Mouse (Mus musculus) cerebellum, adult 9-11 months (tissue): ENCODE results near the gene Crym.

Experiments used
- DNase-seq: peaks from one replicate; pipeline ENCODE4 v3.0.0; 2022

The Crym gene

DNA sequence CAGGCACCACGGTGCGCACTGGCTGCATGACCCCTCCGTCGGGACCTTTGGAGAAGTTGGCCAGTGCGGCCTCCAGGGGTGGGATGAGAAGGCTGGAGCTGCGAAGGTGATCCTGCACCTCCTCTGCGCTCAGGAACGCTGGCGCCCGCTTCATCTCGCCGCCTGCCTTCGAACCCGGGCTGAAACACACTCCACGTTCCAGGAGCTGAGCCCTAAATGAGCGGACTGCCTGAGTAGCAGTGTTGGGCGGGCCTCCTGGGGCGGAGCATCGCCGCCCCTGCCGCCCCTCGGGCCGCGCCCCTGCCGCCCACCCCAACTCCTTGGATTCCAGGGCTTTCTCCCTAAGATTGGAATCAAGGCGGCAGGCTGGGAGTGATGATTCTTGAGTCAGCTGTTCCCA lies at the start of gene Crym:
Gene Crym, minus strand, starts transcription at position 341 of the 400 bp plus-strand sequence.
- no peak for DNase-seq

DNA sequence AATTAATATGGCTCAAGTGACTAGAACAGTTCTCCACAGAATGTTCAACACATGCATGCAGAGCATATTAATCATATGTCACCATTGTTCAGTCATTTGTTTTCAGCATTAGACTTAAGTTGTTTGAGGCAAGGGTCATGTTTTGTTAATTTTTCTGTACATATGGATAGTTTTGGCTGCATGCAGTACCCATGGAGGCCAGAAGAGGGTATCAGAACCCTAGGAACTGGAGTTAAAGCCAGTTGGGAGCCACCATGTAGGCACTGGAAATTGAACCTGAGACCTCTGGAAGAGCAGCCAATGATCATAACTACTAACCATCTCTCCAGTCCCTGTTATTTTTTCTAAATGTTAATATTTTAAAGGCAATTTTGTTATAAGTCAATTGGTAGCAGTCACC lies 39.2 kb upstream of the Crym start:
- DNase-seq: no peak

DNA sequence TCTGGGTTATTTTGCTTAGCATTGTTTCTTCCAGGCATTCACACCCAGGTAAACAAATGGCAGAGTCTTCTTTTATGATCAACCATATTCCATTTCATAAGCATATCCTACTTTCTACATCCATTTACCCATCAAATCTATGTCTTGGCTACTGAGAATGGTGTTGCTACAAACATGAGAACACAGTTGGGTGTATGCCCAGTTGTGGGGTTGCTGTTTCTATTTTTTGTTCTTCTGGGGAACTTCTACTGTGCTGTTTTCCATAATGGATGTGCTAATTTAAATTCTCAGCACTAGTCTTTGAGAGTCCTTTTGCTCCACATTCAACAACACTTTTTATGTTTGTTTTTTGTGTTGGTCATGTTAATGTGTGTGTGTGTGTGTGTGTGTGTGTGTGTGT lies 26.6 kb upstream of the Crym start:
- no peak for DNase-seq

DNA sequence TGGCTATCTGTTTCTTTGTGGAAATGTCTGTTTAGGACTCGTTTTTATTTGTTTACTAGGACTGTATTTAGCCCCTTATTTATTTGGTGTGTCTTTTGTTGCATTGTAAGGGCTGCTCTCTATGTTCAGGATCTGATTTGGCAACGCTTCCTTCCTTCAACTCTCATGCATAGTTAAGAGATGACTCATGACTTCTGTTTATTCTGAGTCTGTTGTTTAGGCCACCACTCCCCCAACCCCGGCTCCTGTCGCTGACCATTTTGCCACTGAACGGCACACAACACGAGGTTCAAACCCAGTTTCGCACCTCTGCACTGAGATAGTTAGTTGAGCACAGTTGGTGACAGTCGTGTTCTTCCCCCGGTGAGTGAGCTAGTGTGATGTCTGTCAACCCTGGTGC lies 4.1 kb upstream of the Crym start:
- no peak for DNase-seq

DNA sequence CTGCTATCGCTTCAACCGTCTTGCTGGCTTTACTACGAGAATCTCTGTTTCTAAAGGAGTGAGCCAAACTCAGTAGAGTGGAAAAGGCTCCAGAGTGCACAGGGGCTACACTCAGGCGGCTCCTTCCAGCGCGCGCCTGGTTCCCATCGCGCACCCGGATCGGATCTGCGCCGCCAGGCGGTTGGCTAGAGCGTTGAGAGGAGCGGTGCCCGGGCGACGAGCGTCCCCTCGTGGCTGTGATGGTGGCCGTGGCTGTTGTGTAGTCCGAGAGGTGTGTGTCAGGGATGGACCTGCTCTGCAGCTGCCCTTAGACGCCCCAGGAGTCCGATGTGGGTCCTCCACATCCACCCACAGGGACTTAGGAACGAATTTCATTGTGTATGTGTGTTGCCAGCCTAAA lies 1.9 kb upstream of the Crym start, which contains the start of gene Abca14:
Gene Abca14, plus strand, starts transcription at position 173 of the 400 bp plus-strand sequence.
- peak; percentile 71 for DNase-seq

DNA sequence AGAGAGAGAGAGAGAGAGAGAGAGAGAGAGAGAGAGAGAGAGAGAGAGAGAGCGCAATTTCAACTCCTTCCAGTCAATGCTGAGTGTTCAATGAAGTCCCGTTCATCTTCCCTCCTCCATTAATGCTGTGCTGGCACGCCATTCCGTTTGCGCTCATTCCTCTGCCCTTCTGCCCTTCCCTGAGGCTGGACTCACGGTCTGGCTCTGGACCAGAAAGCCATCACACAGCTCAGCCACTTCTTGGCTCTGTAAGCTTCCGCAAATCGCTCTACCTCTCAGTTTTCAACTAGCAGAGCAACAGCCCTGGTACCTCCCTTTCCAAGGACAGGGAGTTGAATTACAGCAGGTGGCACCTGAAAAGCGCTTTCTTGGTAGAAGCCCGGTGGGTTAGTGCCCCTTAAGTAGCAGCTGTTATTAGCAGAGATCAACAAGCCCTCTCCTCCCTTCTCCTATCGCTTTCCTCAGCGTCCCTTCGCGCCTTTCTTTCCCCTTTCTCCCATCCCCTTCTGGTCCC lies 623 bp downstream of the Crym start:
- no peak for DNase-seq

DNA sequence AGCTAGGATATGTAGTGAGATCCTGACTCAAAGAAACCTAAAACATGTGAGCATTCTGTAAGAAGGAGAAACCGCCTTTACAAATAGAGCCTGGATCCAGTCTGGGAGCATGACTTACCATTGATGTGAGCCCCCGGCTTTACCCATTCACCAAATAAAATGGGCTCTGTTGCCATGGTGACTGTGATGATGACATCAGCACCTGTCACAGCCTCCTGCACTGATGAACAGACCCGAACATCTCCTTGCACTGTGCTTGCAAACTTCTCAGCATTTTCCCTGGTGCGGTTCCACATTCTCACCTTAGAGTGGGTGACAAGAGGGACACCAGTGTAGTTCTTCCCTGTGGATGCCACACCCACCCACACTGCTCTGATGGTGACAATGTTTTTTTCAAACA lies 6.7 kb downstream of the Crym start:
- no peak for DNase-seq

DNA sequence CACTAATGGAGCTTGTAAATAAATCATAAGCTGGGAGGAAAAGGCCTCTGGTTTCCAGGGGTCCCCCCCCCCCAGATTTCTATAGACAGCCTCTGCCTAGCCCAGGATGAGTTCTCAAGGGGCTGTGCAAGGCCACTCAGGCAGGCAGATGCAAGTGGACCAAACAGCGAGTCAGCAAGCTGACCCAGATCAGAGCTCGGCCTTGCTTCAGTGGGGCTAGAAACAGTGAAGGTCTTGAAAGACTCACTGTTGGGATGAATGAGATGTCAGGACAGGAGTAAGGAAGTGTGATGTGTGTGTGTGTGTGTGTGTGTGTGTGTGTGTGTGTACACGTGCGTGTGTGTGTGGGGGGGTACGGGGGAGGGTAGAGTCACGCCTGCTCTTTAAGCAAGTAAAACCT lies 9.1 kb downstream of the Crym start:
- DNase-seq: no peak

DNA sequence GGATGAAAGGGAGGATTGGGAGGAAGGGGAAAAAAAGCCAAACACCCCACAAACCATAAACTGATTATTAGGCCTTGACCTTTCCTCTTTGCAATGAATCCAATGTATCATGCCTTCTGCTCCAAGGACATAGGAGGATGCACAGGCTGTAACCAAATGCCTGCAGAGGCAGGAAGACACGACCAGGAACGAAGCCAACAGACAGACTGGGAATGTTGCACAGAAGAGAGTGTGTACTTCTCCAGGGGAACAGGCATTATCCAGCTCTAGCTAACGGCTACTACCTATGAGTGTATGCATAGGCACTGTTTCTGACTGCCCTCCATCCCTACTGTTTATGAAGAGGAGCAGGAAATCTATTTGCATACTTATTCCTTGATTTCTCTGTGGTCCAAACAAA lies 9.7 kb downstream of the Crym start:
- peak; percentile 35 for DNase-seq

DNA sequence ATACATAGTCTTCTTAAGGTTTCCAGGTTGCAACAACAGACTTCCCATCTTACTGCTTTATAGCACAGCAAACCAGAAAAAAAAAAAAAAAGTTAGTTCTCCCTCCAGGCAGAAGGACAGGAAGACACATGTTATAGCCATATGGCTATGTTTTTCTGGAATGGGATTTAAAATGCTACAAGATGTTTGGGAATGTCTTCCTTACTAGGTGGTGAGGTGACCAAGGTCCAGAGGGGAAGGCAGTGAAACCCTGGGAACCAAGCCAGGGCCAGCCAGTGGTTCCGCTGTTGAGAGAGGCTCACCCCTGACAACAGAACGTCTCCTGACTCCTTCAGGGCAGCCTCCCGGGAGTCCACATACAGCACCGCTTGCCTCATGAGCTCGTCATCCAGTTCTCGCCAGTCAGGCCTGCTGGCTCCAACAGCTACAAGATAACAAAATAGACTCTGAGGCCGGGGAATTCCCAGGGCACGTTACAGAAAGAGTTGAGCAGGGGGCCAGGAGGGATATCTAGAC lies 11.7 kb downstream of the Crym start:
- DNase-seq: peak; percentile 31

DNA sequence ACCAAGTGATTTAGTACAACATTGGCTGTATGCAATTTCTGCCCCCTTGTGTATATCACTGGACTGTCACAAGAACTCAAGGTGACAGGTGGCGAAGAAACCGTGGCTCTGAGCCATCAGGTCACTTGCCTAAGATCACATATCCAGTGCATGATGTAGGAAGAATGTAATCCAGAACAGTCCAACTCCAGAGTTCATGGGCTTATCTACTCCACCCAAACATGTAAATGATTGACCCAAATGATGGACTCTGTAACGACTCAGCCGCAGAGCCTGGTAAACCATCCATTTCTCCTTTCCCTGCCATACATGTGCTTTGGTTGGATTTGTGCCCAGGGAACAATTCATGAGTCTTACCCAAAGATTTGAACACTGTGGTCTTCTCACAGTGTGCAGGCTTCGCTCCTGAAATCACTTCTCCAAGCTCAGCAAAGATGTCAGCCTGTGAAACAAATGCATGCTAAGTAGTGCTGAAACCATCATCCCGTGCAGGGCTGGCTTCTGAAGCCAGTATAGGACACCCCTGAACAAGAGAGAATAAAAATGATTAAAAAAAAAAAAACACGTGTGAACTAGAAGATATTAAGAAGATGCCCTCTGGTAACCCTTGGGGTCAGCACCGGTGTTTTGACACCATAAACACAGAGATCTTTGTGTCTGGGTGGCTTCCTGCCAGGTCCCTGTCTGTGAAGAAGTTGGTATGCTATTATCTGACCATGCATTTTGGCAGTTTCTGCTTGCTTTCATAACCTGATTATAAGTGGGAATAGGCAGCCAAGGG lies 12.4 kb downstream of the Crym start:
- DNase-seq: peak; percentile 36

DNA sequence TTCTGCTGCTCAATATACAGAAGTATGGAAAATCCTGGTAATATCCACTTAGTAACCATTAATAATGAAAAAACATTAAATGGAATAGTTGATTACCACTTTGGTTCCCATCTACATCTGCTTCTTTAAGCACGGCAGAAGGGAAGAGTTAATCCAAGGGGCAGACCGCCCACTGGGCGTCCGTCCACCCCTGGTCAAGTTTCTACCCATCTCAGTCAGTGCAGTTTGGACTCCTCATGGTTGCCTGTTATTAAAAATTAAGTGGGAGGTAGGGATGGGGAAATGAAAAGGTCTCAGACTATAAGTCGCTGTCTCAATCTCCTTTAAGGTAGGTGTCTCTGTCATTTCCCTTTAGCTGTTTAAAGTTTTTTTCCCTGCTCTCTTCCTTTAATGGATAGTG lies 13.0 kb downstream of the Crym start:
- DNase-seq: no peak

DNA sequence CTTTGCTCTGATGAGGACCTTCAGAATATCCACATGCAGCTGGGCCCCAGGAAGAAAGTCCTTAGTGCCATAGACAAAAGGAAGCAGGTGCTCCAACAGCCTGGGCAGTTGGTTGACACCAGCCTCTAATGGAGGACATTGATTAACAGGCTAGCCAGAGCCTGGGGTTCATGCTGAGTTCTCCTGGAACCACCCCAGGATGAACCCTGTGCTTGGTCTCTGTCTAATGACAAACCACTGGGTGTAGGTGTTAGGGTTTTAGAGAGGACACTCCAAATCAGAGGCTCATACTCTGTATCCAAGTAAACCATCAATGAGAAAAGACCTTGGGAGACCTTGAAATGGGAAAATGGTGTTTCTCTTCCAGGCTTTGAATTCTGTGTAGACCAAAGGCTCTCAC lies 19.0 kb downstream of the Crym start:
- no peak for DNase-seq

DNA sequence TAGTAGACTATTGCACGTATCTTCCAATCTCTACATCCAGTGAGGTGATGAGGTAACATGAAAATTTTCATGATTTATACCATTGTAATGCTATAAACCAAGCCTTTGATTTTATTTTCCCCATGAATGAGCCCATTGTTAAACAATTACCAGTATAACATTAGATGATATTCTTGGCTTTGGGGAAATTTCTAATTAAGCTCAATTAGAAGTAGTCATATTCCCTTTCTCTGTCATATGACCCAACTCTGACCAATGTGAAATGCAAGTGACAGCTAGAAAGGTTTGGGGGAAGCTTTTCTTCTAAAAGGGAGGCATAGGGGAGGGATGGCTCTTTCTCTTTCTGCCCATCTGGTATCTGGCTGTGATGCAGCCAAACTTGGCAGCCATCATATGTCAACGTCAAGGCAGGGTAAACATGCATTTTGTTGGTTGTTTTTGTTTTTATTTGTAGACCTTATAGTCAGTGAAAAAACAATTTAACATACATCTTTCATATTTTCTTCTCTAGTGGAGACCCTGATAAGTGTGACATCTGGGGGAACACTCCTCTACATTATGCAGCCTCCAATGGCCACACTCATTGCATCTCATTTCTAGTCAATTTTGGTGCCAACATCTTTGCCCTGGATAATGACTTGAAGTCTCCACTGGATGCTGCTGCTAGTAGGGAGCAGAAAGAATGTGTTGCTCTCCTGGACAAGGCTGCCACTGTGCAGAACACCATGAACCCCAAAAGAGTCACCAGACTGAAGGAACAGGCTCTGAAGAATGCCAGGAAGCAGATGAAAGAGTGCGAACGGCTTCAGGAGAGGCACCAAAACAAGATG lies 20.3 kb downstream of the Crym start:
- DNase-seq: no peak

DNA sequence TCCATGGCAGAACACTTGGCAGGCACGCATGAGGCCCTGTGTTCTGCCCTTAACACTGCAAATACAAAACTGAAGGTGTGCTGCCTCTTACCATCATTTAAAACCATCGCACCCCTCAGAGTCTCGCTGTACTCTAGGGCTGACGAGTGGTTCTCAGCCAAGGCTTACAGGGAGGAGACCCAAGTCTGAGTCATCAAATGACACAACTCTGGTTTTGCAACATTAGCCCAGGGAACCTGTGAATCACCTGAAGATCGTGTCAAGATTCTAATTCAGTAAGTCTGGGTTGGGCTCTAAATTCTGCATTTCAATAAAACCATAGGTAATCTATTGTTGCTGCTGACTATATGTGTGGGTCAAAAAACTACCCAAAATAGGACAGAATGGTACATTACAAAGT lies 21.4 kb downstream of the Crym start:
- no peak for DNase-seq

DNA sequence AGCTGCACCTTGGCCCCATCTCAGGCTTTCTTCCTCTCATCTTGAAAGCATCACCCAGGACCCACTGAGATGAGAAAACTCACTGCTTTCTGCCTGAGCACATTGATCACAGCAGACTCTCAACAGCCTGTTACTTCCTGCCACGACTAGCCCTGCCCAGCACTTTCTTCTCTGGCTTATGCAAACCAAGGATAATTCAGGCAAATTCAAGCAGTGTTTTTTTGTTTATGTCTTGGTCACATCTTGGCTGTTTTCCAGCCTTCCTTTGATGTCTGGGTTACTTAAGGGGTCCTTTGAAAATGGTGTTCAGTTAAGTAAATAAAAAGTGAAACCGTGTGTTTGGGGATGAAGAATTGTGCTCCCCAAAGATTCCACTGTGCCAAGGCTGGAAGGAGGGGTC lies 23.0 kb downstream of the Crym start:
- no peak for DNase-seq

DNA sequence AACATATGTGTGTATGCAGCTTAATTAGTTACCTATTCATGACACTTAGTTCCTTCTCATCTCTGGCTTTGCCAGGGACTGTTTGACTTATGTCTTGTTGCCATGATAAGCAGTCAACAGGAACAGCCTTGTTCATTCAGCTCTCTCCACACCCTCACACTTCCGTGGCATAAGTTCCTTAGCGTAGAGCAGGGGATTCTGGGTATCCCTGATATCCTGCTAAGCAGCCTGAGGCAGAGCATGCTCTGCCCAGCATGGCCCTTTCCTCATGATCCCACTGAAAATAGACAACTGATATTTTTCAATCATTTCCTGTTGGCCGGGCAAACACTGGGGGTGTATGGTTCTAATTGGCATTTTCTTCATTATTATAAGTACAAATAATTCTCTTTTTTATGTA lies 24.3 kb downstream of the Crym start:
- no peak for DNase-seq

DNA sequence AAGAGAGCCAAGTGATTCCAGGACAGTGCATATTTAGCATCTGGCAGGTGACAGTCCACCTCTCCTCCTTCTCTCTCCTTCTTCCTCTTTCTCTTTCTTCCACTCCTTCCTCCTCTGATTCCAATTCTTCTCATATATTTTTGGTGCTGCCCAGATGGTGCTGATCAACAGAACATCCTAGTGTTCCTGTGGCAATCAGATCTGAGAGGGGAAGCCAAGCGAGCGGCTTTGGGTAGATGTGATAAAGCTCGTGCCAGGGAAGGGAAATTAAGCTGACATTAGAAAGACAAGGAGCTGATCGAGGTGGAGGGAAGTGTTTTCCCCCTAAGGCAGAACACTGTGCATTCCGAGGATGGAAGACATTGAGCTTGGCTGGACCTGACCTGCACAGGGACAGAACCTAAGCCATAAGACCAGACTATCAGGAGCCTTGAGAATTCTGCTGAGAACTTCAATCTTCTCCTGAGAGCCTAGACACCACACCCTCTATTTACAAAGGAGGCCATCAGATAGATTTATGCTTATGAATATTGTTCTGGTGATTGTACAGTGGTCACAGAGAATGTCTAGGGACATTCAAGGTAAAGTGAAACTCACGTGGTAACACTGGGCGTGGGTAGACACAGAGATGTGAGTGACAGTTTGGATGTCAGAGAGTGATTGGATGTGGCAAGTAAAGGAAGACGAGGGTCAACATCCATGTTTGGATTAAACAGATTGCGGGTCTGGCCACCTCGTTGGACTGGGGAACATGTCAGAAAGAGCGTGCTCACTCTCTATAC lies 27.0 kb downstream of the Crym start:
- DNase-seq: no peak

DNA sequence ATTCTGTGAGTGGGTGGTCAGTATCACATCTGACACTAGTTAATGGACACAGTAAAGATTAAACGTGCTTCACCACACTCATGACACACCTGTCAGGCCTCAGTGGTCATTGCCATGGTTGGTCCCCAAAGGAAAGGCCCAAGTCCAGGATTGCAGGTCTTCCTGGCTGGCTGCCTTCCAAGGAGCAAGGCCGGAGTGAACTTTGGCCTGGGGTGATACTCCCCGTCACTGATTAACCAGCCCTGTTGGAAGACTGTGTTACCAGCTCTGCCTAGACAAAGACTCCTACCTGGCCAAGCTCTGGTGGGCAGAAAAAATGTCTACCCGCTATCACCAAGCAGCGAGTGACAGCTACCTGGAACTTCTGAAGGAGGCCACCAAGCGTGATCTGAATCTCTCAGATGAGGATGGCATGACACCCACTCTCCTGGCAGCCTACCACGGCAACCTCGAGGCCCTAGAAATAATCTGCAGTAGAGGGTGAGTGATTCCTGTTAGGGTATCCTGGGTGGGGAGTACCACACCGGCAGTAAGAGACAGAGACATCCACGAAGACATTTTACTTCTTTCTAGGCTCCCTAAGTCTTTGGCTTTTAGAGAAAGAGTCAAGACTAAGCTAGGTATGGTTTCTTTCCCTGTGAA lies 28.2 kb downstream of the Crym start, which contains the start of gene Anks4b:
Gene Anks4b, plus strand, starts transcription at position 256 of the 642 bp plus-strand sequence.
- DNase-seq: no peak

DNA sequence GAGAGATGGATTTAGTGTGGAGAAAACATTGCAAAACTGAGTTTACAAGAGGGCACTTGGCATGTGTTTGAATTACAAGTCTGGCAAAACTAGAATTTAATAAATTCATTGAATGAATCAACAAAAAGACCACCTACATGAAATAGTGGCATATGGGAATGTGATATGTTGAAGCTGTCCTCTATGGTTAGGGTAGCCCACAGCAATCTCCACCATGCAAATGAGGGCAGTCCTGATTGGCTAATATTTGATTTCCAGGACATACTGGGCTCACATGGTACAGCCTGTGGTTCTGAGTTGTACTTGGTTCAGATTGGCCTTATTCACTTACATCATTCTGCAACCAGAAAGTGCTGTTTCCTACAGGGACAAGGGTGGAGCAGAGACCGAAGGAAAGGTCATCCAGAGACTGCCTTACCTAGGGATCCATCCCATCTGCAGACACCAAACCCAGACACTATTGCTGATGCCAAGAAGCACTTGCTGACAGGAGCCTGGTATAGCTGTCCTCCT lies 29.7 kb downstream of the Crym start:
- no peak for DNase-seq

DNA sequence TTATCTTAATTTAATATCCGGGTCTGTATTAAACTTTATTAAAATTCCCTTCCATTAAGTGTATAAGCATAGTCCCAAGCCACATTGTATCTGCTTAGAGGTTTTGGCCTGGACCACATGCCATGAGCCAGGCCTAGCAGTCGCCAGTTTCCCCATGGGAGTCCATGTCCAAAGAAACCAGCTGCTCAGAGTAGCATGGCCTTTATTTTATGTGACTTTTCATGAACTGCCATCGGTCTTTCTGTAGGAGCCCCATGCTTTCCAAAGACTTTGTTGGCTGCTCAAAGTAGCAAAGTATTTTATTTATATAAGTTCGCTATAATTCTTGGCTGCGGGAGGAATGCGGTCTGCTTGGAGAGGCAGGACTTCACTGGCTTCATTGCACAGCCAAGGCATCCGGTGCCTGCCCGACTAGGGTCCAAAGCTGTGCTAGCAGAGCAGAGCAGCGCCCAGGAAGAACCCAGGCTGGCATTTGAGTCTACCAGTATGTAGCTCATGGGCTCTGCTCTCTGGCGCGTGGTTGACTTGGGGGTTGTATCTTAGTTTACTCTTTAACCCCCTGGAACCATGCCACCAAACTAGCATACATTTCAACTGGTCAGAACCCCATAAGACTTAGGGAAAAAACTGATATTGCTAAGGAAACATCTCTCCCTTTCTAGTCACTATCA lies 38.2 kb downstream of the Crym start:
- DNase-seq: no peak
